Mouse (Mus musculus): ENCODE data around the gene Thtpa.

The Thtpa gene

DNA sequence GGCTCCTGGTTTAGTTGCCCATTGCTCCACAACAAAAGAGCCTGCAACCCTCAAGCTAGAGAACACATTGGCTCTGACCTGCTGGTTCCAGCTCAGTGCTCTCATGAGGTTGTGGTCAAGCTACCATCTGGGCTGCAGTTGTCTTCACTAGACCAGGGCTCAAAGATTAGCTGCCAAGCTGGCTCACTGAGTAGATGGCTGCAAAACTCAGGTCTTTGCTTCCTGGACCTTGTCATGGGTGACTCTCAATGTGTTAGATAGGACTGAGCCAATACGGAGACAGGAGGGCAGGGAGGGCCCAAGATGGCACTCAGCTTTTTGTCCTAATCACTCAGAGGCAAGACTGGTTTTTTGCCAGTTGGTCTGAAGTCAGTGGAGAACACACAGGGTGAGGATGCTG, 51.7 kb downstream of the Thtpa start:
- no peak for DNase-seq (ENCODE audit: low spot score)

DNA sequence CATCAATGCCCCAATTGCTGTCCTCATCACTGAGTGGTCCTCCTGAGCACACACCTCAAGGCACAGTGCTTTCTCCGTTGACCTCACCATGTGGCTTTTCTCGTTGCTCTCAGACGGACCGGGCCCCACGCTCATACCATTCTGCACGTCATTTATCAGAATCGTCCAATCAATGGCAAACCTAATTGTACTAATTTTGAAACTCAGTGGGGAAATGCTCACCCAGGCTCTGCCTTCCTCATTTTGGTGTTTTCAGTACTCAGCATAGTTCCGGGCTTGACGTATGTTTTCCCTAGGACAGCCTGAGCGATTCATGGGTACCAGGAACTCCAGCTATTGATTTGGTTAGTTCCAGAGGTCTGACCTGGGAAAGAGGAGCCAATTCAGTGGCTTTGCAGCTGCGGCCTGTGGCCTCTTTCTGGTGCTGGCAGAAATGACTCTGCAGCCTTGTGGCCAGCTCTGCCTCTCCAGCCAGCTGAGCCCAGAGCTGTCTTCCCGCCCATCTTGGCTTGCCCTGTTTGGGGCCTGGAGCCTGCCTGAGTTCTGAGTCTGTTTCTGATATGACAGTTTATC, 52.3 kb downstream of the Thtpa start:
- DNase-seq (ENCODE audit: low spot score): no peak

DNA sequence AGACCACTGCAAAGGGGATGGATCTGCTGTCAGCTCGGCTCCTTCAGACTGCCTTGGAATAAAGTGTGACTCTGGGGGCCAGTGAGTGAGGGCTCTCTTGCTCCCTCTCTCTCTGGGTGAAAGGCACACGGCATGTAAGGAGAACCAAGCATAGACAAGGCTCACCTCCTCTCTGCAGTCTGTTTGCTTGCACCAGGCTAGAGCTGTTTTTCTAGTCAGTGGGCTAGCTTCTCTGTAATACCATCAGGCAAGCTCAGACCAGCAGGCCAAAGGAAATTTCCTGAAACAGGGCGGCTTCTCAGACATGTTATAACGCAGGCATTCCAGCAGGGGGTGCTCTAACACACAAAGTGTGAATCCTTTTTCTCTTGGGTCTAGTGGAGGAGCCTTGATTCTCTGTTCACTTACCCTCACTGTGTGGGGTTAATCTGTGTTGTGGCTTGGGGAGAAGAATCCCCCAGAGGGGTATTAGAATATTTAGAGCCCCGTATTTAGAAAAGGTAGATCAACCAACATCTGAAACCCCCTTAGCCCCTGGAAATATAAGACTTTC, 53.9 kb downstream of the Thtpa start:
- DNase-seq (ENCODE audit: low spot score): no peak
